In the genomic region with DNA sequence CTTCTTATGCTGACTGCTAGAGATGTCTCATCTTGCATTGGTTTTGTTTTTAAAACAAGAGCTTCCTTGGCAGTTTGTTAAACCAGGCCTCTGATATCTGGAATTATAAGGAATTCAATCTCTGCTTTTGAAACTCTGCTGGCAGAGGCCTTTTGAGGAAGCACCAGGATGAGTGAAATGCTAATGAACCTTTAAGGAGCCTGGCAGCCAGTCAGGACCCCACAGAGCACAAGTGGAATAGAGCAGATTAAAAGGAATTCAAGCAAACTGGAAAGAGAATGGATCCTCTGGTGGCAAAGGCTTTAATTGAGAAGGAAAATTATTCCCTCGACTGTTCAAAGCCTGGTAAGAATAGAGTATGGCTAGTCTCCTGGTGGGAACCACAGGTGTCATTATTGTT, we compare ENCODE assay signal across 25 mouse cellular contexts. TPM values are rescaled to one million over a fixed set of nuclear protein-coding genes. Genes with fewer than 3 reads are reported as not detected.
DNase-seq lines count a peak whose midpoint lies in the region; ATAC-seq and TF ChIP-seq lines count a peak whose summit lies in the region.
"Had no signal": no experiment of that assay in that cellular context is flagged by ENCODE, and none has a peak within 500 bp of the region (broad histone marks: within the 10 kb centered on the region; RNA-seq: fewer than 3 reads in every experiment).

No protein-coding gene starts in this region.

- H3K9ac ChIP-seq in forebrain, embryonic 14.5 days (ENCODE audit: low read length) = no peak overlapping the region
- H3K9ac ChIP-seq in forebrain, embryonic 16.5 days (replicated peaks; ENCODE audit: low read depth, low read length) = no peak overlapping the region
- H3K9ac ChIP-seq in midbrain, postnatal 0 days (replicated peaks; ENCODE audit: low read length, poor library complexity, severe bottlenecking) = no peak overlapping the region
- H3K9ac ChIP-seq in midbrain, embryonic 11.5 days (ENCODE audit: low read length) = no peak overlapping the region
- H3K9ac ChIP-seq: heart, embryonic 15.5 days; hindbrain, embryonic 15.5 days had no signal

- H3K27me3 ChIP-seq in cerebellum, adult 2 months (ENCODE audit: control insufficient read depth, insufficient read depth, low read length) = no peaks in the 10 kb centered on the region
- H3K27me3 ChIP-seq in forebrain, embryonic 14.5 days (replicated peaks; ENCODE audit: control insufficient read depth, insufficient read depth, low read length) = no peaks in the 10 kb centered on the region
- no peaks in the 10 kb centered on the region for H3K27me3 ChIP-seq in forebrain, embryonic 16.5 days (replicated peaks; ENCODE audit: control insufficient read depth, insufficient read depth, low read length)
- no peaks in the 10 kb centered on the region for H3K27me3 ChIP-seq in midbrain, postnatal 0 days (ENCODE audit: insufficient read depth, low read length)
- peaks cover 17% of the 10 kb centered on the region for H3K27me3 ChIP-seq in midbrain, embryonic 11.5 days (ENCODE audit: control insufficient read depth, insufficient read depth, low read length)
- H3K27me3 ChIP-seq: heart, embryonic 15.5 days had no signal

- H3K27ac ChIP-seq in cerebellum, adult 2 months (ENCODE audit: insufficient read depth, low read length) = no peak overlapping the region
- no peak overlapping the region for H3K27ac ChIP-seq in forebrain, embryonic 14.5 days (ENCODE audit: low read depth, low read length)
- no peak overlapping the region for H3K27ac ChIP-seq in forebrain, embryonic 16.5 days (ENCODE audit: low read length)
- no peak overlapping the region for H3K27ac ChIP-seq in midbrain, postnatal 0 days (ENCODE audit: low read depth, low read length)
- H3K27ac ChIP-seq in midbrain, embryonic 11.5 days (ENCODE audit: low read depth, low read length) = no peak overlapping the region
- H3K27ac ChIP-seq: embryonic facial prominence, embryonic 10.5 days; heart, adult 2 months; heart, embryonic 15.5 days; hindbrain, embryonic 10.5 days; hindbrain, embryonic 15.5 days had no signal

- no peaks in the 10 kb centered on the region for H3K9me3 ChIP-seq in forebrain, embryonic 14.5 days (replicated peaks; ENCODE audit: control insufficient read depth, low read length)
- H3K9me3 ChIP-seq in forebrain, embryonic 16.5 days (ENCODE audit: control insufficient read depth, low read length) = no peaks in the 10 kb centered on the region
- no peaks in the 10 kb centered on the region for H3K9me3 ChIP-seq in midbrain, postnatal 0 days (ENCODE audit: low read length)
- no peaks in the 10 kb centered on the region for H3K9me3 ChIP-seq in midbrain, embryonic 11.5 days (ENCODE audit: control insufficient read depth, low read length)
- H3K9me3 ChIP-seq: embryonic facial prominence, embryonic 10.5 days; G1E; heart, embryonic 15.5 days; hindbrain, embryonic 10.5 days; hindbrain, embryonic 15.5 days had no signal

- no peak overlapping the region for H3K4me3 ChIP-seq in cerebellum, adult 2 months (replicated peaks; ENCODE audit: insufficient read depth, low read depth, low read length)
- H3K4me3 ChIP-seq in forebrain, embryonic 14.5 days (ENCODE audit: low read depth, low read length) = no peak overlapping the region
- H3K4me3 ChIP-seq in forebrain, embryonic 16.5 days (replicated peaks; ENCODE audit: low read length) = no peak overlapping the region
- H3K4me3 ChIP-seq in midbrain, postnatal 0 days (ENCODE audit: low read depth, low read length) = no peak overlapping the region
- no peak overlapping the region for H3K4me3 ChIP-seq in midbrain, embryonic 11.5 days (ENCODE audit: low read depth, low read length)
- H3K4me3 ChIP-seq: embryonic facial prominence, embryonic 10.5 days; heart, adult 2 months; heart, embryonic 15.5 days; hindbrain, embryonic 10.5 days; hindbrain, embryonic 15.5 days had no signal

- TF ChIP-seq POLR2A in cerebellum, adult 2 months (IDR thresholded peaks at IDR 0.05; ENCODE audit: borderline replicate concordance, insufficient read depth, low read length) = no peak

- no peaks in the 10 kb centered on the region for H3K36me3 ChIP-seq in forebrain, embryonic 14.5 days (ENCODE audit: control insufficient read depth, insufficient read depth, low read length)
- H3K36me3 ChIP-seq in forebrain, embryonic 16.5 days (ENCODE audit: control insufficient read depth, insufficient read depth) = no peaks in the 10 kb centered on the region
- H3K36me3 ChIP-seq in midbrain, postnatal 0 days (ENCODE audit: insufficient read depth, low read length) = no peaks in the 10 kb centered on the region
- no peaks in the 10 kb centered on the region for H3K36me3 ChIP-seq in midbrain, embryonic 11.5 days (ENCODE audit: control insufficient read depth, insufficient read depth, low read length)
- H3K36me3 ChIP-seq: embryonic facial prominence, embryonic 10.5 days; G1E; heart, embryonic 15.5 days; hindbrain, embryonic 10.5 days; hindbrain, embryonic 15.5 days had no signal

- WGBS in cerebellum, adult 2 months = 0% methylated on average over 1 of the region's 1 CpGs
- 29% methylated on average over 1 of the region's 1 CpGs for WGBS in forebrain, embryonic 14.5 days
- 6% methylated on average over 1 of the region's 1 CpGs for WGBS in forebrain, embryonic 16.5 days
- 10% methylated on average over 1 of the region's 1 CpGs for WGBS in midbrain, postnatal 0 days
- 11% methylated on average over 1 of the region's 1 CpGs for WGBS in midbrain, embryonic 11.5 days

- peak; percentile 29; the same call in 1 of the 2 replicates for ATAC-seq in forebrain, embryonic 14.5 days
- ATAC-seq in forebrain, embryonic 16.5 days = no peak
- ATAC-seq in midbrain, postnatal 0 days (ENCODE audit: low FRiP score) = no peak
- no peak for ATAC-seq in midbrain, embryonic 11.5 days (ENCODE audit: low FRiP score)
- ATAC-seq: CD4-positive, CD25-positive, alpha-beta regulatory T cell, adult 4 months; inflammation-experienced regulatory T-cells, adult 6 months; intestine, postnatal 0 days had no signal

- no peaks in the 10 kb centered on the region for H3K4me1 ChIP-seq in cerebellum, adult 2 months (ENCODE audit: control insufficient read depth, insufficient read depth, low read length)
- no peaks in the 10 kb centered on the region for H3K4me1 ChIP-seq in forebrain, embryonic 14.5 days (ENCODE audit: control insufficient read depth, insufficient read depth, low read length)
- H3K4me1 ChIP-seq in forebrain, embryonic 16.5 days (replicated peaks; ENCODE audit: control insufficient read depth, insufficient read depth, low read length) = 0 out of 2 replicates have a peak, but pooled peaks cover 2% of the 10 kb centered on the region
- H3K4me1 ChIP-seq in midbrain, postnatal 0 days (ENCODE audit: insufficient read depth, low read length) = no peaks in the 10 kb centered on the region
- H3K4me1 ChIP-seq in midbrain, embryonic 11.5 days (ENCODE audit: control insufficient read depth, insufficient read depth, low read length) = no peaks in the 10 kb centered on the region
- H3K4me1 ChIP-seq: embryonic facial prominence, embryonic 10.5 days; heart, embryonic 15.5 days; hindbrain, embryonic 10.5 days; hindbrain, embryonic 15.5 days had no signal

- peak; percentile 11 to 17 for DNase-seq in cerebellum, adult 2 months
- DNase-seq in cerebellum, adult 9-10 months = no peak
- DNase-seq in cerebellum, postnatal 36 days = peak; percentile 6 to 18
- no peak for DNase-seq in cerebellum, adult 9-11 months
- peak; percentile 31 for DNase-seq in forebrain, embryonic 14.5 days (ENCODE audit: low spot score)
- DNase-seq in midbrain, postnatal 0 days (ENCODE audit: low spot score) = peak; percentile 40
- DNase-seq in midbrain, embryonic 11.5 days (ENCODE audit: low spot score, missing footprints) = no peak
- DNase-seq: adrenal gland, postnatal 10 days; B cell, adult 2 months; gastrocnemius, postnatal 14 days; heart, adult 2 months; heart, postnatal 14 days; kidney, adult 8-10 months had no signal

- no peak for TF ChIP-seq CTCF in cerebellum, adult 2 months (IDR thresholded peaks at IDR 0.05; ENCODE audit: borderline replicate concordance, insufficient read depth, low read depth, low read length)
- no peak for TF ChIP-seq CTCF in midbrain, postnatal 0 days (IDR thresholded peaks at IDR 0.05)

- H3K4me2 ChIP-seq in forebrain, embryonic 14.5 days (ENCODE audit: low read length) = no peak overlapping the region
- no peak overlapping the region for H3K4me2 ChIP-seq in forebrain, embryonic 16.5 days (ENCODE audit: low read length)
- H3K4me2 ChIP-seq in midbrain, postnatal 0 days (ENCODE audit: low read depth, low read length, poor library complexity, severe bottlenecking) = no peak overlapping the region
- H3K4me2 ChIP-seq in midbrain, embryonic 11.5 days = no peak overlapping the region
- H3K4me2 ChIP-seq: heart, embryonic 11.5 days; heart, embryonic 15.5 days; hindbrain, embryonic 15.5 days had no signal

RNA-seq across cellular contexts. Expression of gene Ppef1, which starts 36.4 kb away (rescaled TPM):
- 0.13 and 0.17 TPM in 2 replicates for polyA plus RNA-seq in cerebellum, adult 2 months (2012; rRNA removed)
- 0.11 and 0.42 TPM in 2 replicates for polyA plus RNA-seq in forebrain, embryonic 14.5 days (2014; fragmentation: Nextera tagmentation; extraction: Ambion mirVana)
- polyA plus RNA-seq in forebrain, embryonic 16.5 days (2015; fragmentation: Nextera tagmentation; extraction: Ambion mirVana) = 0.10 and 0.96 TPM in 2 replicates
- 0.22 and 0.33 TPM in 2 replicates for total RNA-seq in midbrain, postnatal 0 days (2014; rRNA removed)
- 0.84 and 1.1 TPM in 2 replicates for polyA plus RNA-seq in midbrain, postnatal 0 days (2015; fragmentation: Nextera tagmentation; extraction: Ambion mirVana)
- polyA plus RNA-seq in midbrain, embryonic 11.5 days (2014; fragmentation: Nextera tagmentation; extraction: Ambion mirVana) = 0.19 and 0.56 TPM in 2 replicates
- total RNA-seq: adrenal gland, postnatal 10 days; G1E; gastrocnemius, adult 18-20 months; gastrocnemius, postnatal 14 days; heart, adult 2 months; heart, postnatal 14 days had no signal
- polyA plus RNA-seq: CD4-positive, CD25-positive, alpha-beta regulatory T cell, adult 4 months; embryonic facial prominence, embryonic 10.5 days; G1E; gonadal fat pad, adult 2 months; heart, embryonic 11.5 days; hindbrain, embryonic 10.5 days; inflammation-experienced regulatory T-cells, adult 6 months had no signal

Comparison
In these comparisons a context has a peak if more than half of its experiments do, and no peak if none do; other contexts are left out.
1. DNase-seq: peak in cerebellum, adult 2 months (2 of 2), cerebellum, postnatal 36 days (2 of 2), forebrain, embryonic 14.5 days (single experiment) and midbrain, postnatal 0 days (single experiment); none in cerebellum, adult 9-10 months (single experiment), cerebellum, adult 9-11 months (single experiment) and midbrain, embryonic 11.5 days (single experiment).